Mouse (Mus musculus) heart, embryonic 12.5 days (tissue): ENCODE measurements around the gene Tm6sf1. TPM values are rescaled to one million over a fixed set of nuclear protein-coding genes. Genes with fewer than 3 reads are reported as not detected.

Experiments
- ATAC-seq: fragments of 200-750 bp; cut with Nextera tagmentation; 2 replicates; pipeline ENCODE4 v1.8.0; 2017; ENCODE audit warnings: moderate TSS enrichment, moderate library complexity; ENCODE audit not compliant: insufficient number of reproducible peaks, low FRiP score
- H3K27ac ChIP-seq: fragments of 300-500 bp; sonication (generic); 2 replicates; pipeline ENCODE4 v1.5.1; 2016; ENCODE audit warnings: mild to moderate bottlenecking, moderate library complexity; ENCODE audit not compliant: poor library complexity, severe bottlenecking
- H3K27me3 ChIP-seq: fragments of 300-500 bp; sonication (generic); replicated peaks from 2 replicates; pipeline ENCODE4 v1.6.1; 2016; ENCODE audit warnings: mild to moderate bottlenecking, moderate library complexity
- H3K36me3 ChIP-seq: fragments of 300-500 bp; sonication (generic); 2 replicates; pipeline ENCODE4 v1.6.1; 2016; ENCODE audit warnings: mild to moderate bottlenecking, moderate library complexity
- H3K4me1 ChIP-seq: fragments of 300-500 bp; sonication (generic); replicated peaks from 2 replicates; pipeline ENCODE4 v1.6.1; 2016; ENCODE audit warnings: mild to moderate bottlenecking
- H3K4me2 ChIP-seq: fragments of 300-500 bp; sonication (generic); 2 replicates; pipeline ENCODE4 v1.6.1; 2016; ENCODE audit warnings: mild to moderate bottlenecking, moderate library complexity
- H3K4me3 ChIP-seq: fragments of 300-500 bp; sonication (generic); 2 replicates; pipeline ENCODE4 v1.5.1; 2016; ENCODE audit warnings: mild to moderate bottlenecking
- H3K9ac ChIP-seq: fragments of 300-500 bp; sonication (generic); 2 replicates; pipeline ENCODE4 v1.6.1; 2016; ENCODE audit warnings: mild to moderate bottlenecking, moderate library complexity
- H3K9me3 ChIP-seq: fragments of 300-500 bp; sonication (generic); replicated peaks from 2 replicates; pipeline ENCODE4 v1.6.1; 2016; ENCODE audit warnings: mild to moderate bottlenecking, moderate library complexity
- WGBS: fragments of 180-500 bp; shearing (Covaris S2); methylation state at CpG from one replicate; pipeline ENCODE4 v1.1.7; 2016; 5-methylcytosine and 5-hydroxymethylcytosine counted together
- polyA plus RNA-seq: library from polyadenylated mRNA; unstranded; fragments of >200 nt; fragmentation: Nextera tagmentation; extraction: Ambion mirVana; gene quantifications from 2 replicates; pipeline ENCODE4 v1.2.1, GENCODE M21; 2016

The Tm6sf1 gene
- polyA plus RNA-seq, 1 experiment from 2014 or later = 25.0 TPM

DNA sequence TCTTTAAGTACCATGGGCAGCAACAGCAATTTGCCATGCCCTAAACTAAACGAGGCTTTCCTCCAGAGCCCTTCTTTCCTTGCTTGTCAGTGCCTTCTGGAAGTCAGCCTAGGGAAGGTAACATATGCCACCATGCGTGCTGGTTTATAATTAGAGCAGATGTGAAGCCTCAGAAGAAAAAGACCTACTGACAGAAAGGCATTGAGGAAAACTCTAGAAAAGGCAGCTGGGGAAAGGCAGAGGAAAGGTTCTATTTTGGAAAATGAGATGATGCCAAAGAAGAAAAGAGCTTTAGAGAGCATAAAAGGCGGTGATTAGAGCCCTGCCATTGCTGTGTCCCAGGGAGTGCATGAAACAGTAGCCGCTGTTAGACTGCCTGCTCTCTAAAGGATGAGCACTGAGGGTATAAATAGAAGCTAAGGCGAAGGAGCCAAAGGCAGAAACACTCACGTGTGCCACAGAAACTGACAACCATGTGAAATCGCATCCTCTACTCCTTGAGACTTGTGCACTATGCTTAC is 18.1 kb upstream of the Tm6sf1 start:
- no peak overlapping the region for H3K4me3 ChIP-seq
- H3K27ac ChIP-seq = no peak overlapping the region
- WGBS = 45% methylated on average over 7 of the region's 7 CpGs
- ATAC-seq = no peak
- peaks cover 13% of the 10 kb centered on the region for H3K4me1 ChIP-seq
- H3K4me2 ChIP-seq = no peak overlapping the region
- 0 out of 2 replicates have a peak, but pooled peaks cover 3% of the 10 kb centered on the region for H3K9me3 ChIP-seq
- no peak overlapping the region for H3K9ac ChIP-seq
- no peaks in the 10 kb centered on the region for H3K27me3 ChIP-seq
- no peaks in the 10 kb centered on the region for H3K36me3 ChIP-seq

GRCm38 (mm10) chr7:81841439-81841838 is 17.4 kb upstream of the Tm6sf1 start:
- ATAC-seq = no peak
- WGBS = 77% methylated on average over 6 of the region's 6 CpGs

GRCm38 (mm10) chr7:81842141-81842540 is 16.7 kb upstream of the Tm6sf1 start:
- Histone ChIP-seq H3K36me3 (no peaks in the 10 kb centered on the region), H3K9me3 (no peaks in the 10 kb centered on the region), H3K27ac (no peak overlapping the region), H3K4me1 (peaks cover 22% of the 10 kb centered on the region), H3K27me3 (no peaks in the 10 kb centered on the region), H3K9ac (no peak overlapping the region), H3K4me2 (no peak overlapping the region), H3K4me3 (no peak overlapping the region)
- ATAC-seq = no peak
- 89% methylated on average over 7 of the region's 7 CpGs for WGBS

More at GRCm38 (mm10) chr7:81841439-81841838, 17.4 kb upstream of the Tm6sf1 start:
- H3K9ac ChIP-seq = no peak overlapping the region
- 0 out of 2 replicates have a peak, but pooled peaks cover under 1% of the 10 kb centered on the region for H3K9me3 ChIP-seq
- H3K4me1 ChIP-seq = peaks cover 15% of the 10 kb centered on the region
- H3K27ac ChIP-seq = no peak overlapping the region
- H3K4me2 ChIP-seq = no peak overlapping the region
- no peaks in the 10 kb centered on the region for H3K36me3 ChIP-seq
- H3K4me3 ChIP-seq = no peak overlapping the region
- no peaks in the 10 kb centered on the region for H3K27me3 ChIP-seq

- WGBS = 55% methylated on average over 1 of the region's 1 CpGs
- no peaks in the 10 kb centered on the region for H3K36me3 ChIP-seq
- H3K4me1 ChIP-seq = peaks cover 23% of the 10 kb centered on the region
- no peaks in the 10 kb centered on the region for H3K27me3 ChIP-seq
- no peak overlapping the region for H3K27ac ChIP-seq
- H3K4me3 ChIP-seq = no peak overlapping the region
- ATAC-seq = no peak
- no peak overlapping the region for H3K9ac ChIP-seq
- no peak overlapping the region for H3K4me2 ChIP-seq
- H3K9me3 ChIP-seq = no peaks in the 10 kb centered on the region
Measured at GRCm38 (mm10) chr7:81842998-81843397, 15.8 kb upstream of the Tm6sf1 start.

GRCm38 (mm10) chr7:81843903-81844302 is 14.9 kb upstream of the Tm6sf1 start:
- no peak overlapping the region for H3K27ac ChIP-seq
- no peak overlapping the region for H3K4me2 ChIP-seq
- no peak for ATAC-seq
- no peaks in the 10 kb centered on the region for H3K27me3 ChIP-seq
- no peak overlapping the region for H3K9ac ChIP-seq
- H3K4me3 ChIP-seq = no peak overlapping the region
- no peaks in the 10 kb centered on the region for H3K36me3 ChIP-seq
- 79% methylated on average over 8 of the region's 8 CpGs for WGBS
- peaks cover 23% of the 10 kb centered on the region for H3K4me1 ChIP-seq
- no peaks in the 10 kb centered on the region for H3K9me3 ChIP-seq

DNA sequence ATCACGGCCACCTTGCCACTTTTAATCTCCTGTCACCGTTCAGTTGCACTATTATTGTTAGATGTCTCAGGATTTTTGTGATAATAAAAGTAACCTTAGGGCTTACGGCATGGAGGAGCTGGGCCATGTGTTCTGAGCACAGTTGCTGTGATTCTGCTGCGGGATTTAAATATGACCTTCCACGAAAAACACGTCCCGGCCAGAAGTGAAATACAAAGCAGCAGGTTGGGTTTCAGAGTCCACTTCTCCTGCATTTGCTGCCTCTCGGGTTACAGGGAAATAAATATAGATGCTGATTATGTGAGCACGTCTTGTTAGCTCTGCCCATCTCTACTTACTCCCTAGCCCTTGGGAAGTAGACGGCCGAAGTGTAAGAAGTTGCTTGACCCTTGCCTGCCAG is 14.0 kb upstream of the Tm6sf1 start:
- Histone ChIP-seq H3K36me3 (no peaks in the 10 kb centered on the region), H3K4me1 (peaks cover 23% of the 10 kb centered on the region), H3K27me3 (no peaks in the 10 kb centered on the region), H3K4me3 (no peak overlapping the region), H3K9me3 (no peaks in the 10 kb centered on the region), H3K4me2 (no peak overlapping the region), H3K9ac (no peak overlapping the region), H3K27ac (no peak overlapping the region)
- no peak for ATAC-seq
- 69% methylated on average over 11 of the region's 11 CpGs for WGBS

GRCm38 (mm10) chr7:81845313-81845712 is 13.5 kb upstream of the Tm6sf1 start:
- H3K36me3 ChIP-seq = no peaks in the 10 kb centered on the region
- no peak overlapping the region for H3K9ac ChIP-seq
- H3K27ac ChIP-seq = no peak overlapping the region
- no peak overlapping the region for H3K4me3 ChIP-seq
- H3K27me3 ChIP-seq = no peaks in the 10 kb centered on the region
- peaks cover 22% of the 10 kb centered on the region for H3K4me1 ChIP-seq
- 81% methylated on average over 3 of the region's 3 CpGs for WGBS
- H3K9me3 ChIP-seq = no peaks in the 10 kb centered on the region
- H3K4me2 ChIP-seq = no peak overlapping the region
- ATAC-seq = no peak

GRCm38 (mm10) chr7:81846008-81846407 is 12.8 kb upstream of the Tm6sf1 start:
- no peaks in the 10 kb centered on the region for H3K9me3 ChIP-seq
- no peak for ATAC-seq
- no peak overlapping the region for H3K4me3 ChIP-seq
- H3K4me2 ChIP-seq = no peak overlapping the region
- 62% methylated on average over 8 of the region's 8 CpGs for WGBS
- H3K9ac ChIP-seq = no peak overlapping the region
- no peak overlapping the region for H3K27ac ChIP-seq
- no peaks in the 10 kb centered on the region for H3K36me3 ChIP-seq
- H3K4me1 ChIP-seq = peaks cover 15% of the 10 kb centered on the region
- no peaks in the 10 kb centered on the region for H3K27me3 ChIP-seq

GRCm38 (mm10) chr7:81847010-81847409 is 11.8 kb upstream of the Tm6sf1 start:
- no peak overlapping the region for H3K9ac ChIP-seq
- H3K27ac ChIP-seq = no peak overlapping the region
- no peak for ATAC-seq
- H3K4me2 ChIP-seq = no peak overlapping the region
- H3K4me3 ChIP-seq = no peak overlapping the region
- H3K27me3 ChIP-seq = no peaks in the 10 kb centered on the region
- H3K9me3 ChIP-seq = no peaks in the 10 kb centered on the region
- 38% methylated on average over 8 of the region's 8 CpGs for WGBS
- peaks cover 10% of the 10 kb centered on the region for H3K4me1 ChIP-seq
- H3K36me3 ChIP-seq = no peaks in the 10 kb centered on the region

- no peaks in the 10 kb centered on the region for H3K9me3 ChIP-seq
- no peak overlapping the region for H3K4me2 ChIP-seq
- H3K27ac ChIP-seq = no peak overlapping the region
- H3K36me3 ChIP-seq = no peaks in the 10 kb centered on the region
- no peak for ATAC-seq
- no peak overlapping the region for H3K9ac ChIP-seq
- H3K27me3 ChIP-seq = no peaks in the 10 kb centered on the region
- no peak overlapping the region for H3K4me3 ChIP-seq
- H3K4me1 ChIP-seq = peaks cover 10% of the 10 kb centered on the region
- WGBS = 46% methylated on average over 4 of the region's 4 CpGs
Measured at GRCm38 (mm10) chr7:81847777-81848176, 11.0 kb upstream of the Tm6sf1 start.

DNA sequence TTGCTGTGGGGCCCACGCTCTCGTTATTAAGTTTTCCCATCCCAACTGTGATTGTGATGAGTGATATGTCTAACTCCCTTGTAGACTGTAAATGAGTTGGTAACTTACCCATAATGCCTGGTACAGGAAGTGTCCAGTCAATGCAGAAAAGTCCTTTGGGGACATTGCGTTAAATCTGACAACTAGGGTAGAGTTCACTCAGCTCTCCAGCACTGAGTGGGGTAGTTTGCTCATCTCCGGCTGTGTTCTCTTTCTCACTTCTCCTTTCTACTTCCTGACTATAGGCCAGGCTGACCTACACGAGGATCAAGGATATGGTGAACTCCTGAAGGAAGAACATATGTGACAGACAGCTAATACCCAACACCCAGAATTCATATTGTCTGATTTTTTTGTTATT is 9.6 kb upstream of the Tm6sf1 start:
- no peak overlapping the region for H3K4me3 ChIP-seq
- H3K9me3 ChIP-seq = no peaks in the 10 kb centered on the region
- 84% methylated on average over 5 of the region's 5 CpGs for WGBS
- peaks cover 12% of the 10 kb centered on the region for H3K4me1 ChIP-seq
- H3K36me3 ChIP-seq = no peaks in the 10 kb centered on the region
- no peak overlapping the region for H3K27ac ChIP-seq
- H3K9ac ChIP-seq = no peak overlapping the region
- H3K4me2 ChIP-seq = no peak overlapping the region
- no peak for ATAC-seq
- H3K27me3 ChIP-seq = no peaks in the 10 kb centered on the region

GRCm38 (mm10) chr7:81849633-81850032 is 9.2 kb upstream of the Tm6sf1 start:
- Histone ChIP-seq H3K27ac (no peak overlapping the region), H3K36me3 (no peaks in the 10 kb centered on the region), H3K4me2 (no peak overlapping the region), H3K4me1 (peaks cover 17% of the 10 kb centered on the region), H3K9ac (no peak overlapping the region), H3K4me3 (no peak overlapping the region), H3K27me3 (no peaks in the 10 kb centered on the region), H3K9me3 (no peaks in the 10 kb centered on the region)
- WGBS = 76% methylated on average over 7 of the region's 7 CpGs
- no peak for ATAC-seq
